Mouse (Mus musculus) frontal cortex, postnatal 25 days (tissue): ENCODE data around the gene Scamp3.
"Not testable (repeated sequence)": the region's sequence is repeated elsewhere in the genome, so short reads cannot be mapped to it uniquely, and the experiment has no call there.

Experiments
- DNase-seq, 2 experiments: peaks; one replicate each; pipeline ENCODE4 v3.0.0; 2022; ENCODE audit warnings: low spot score in 2 of 2

Scamp3 gene

GRCm38 (mm10) chr3:89195979-89196877 is 19.0 kb downstream of the Scamp3 start:
- DNase-seq = peak; percentile 55 to 68

GRCm38 (mm10) chr3:89199839-89200238 is 22.6 kb downstream of the Scamp3 start:
- DNase-seq = no peak

- peak; percentile 78 to 84 for DNase-seq
Measured at GRCm38 (mm10) chr3:89202253-89203141, 25.2 kb downstream of the Scamp3 start, which contains the start of gene Gba. Gba (plus strand) TSS chr3:89202928.

GRCm38 (mm10) chr3:89203142-89203514 is 25.9 kb downstream of the Scamp3 start:
- no peak for DNase-seq

- DNase-seq = no peak
Measured at GRCm38 (mm10) chr3:89206079-89206478, 28.8 kb downstream of the Scamp3 start.

- DNase-seq = no peak
Measured at GRCm38 (mm10) chr3:89206695-89207094, 29.4 kb downstream of the Scamp3 start.

- no peak for DNase-seq
Measured at GRCm38 (mm10) chr3:89208075-89208657, 30.9 kb downstream of the Scamp3 start.

- no peak for DNase-seq
Measured at GRCm38 (mm10) chr3:89208736-89209135, 31.5 kb downstream of the Scamp3 start.

- DNase-seq = no peak
Measured at GRCm38 (mm10) chr3:89209731-89210130, 32.5 kb downstream of the Scamp3 start.

- no peak for DNase-seq
Measured at GRCm38 (mm10) chr3:89210162-89210561, 32.9 kb downstream of the Scamp3 start.

- no peak for DNase-seq
Measured at GRCm38 (mm10) chr3:89210731-89211130, 33.5 kb downstream of the Scamp3 start.

- DNase-seq = peak; percentile 78 to 84
Measured at GRCm38 (mm10) chr3:89213803-89214530, 36.7 kb downstream of the Scamp3 start.

- no peak for DNase-seq
Measured at GRCm38 (mm10) chr3:89214681-89215411, 37.6 kb downstream of the Scamp3 start, which contains the start of gene Thbs3. Thbs3 (plus strand) TSS chr3:89215180.

- DNase-seq = peak; percentile 83
Measured at GRCm38 (mm10) chr3:89215853-89216252, 38.6 kb downstream of the Scamp3 start.

- DNase-seq = not testable (repeated sequence)
Measured at GRCm38 (mm10) chr3:89216407-89216806, 39.1 kb downstream of the Scamp3 start.

GRCm38 (mm10) chr3:89218271-89218670 is 41.0 kb downstream of the Scamp3 start:
- no peak for DNase-seq

- no peak for DNase-seq
Measured at GRCm38 (mm10) chr3:89219546-89219945, 42.3 kb downstream of the Scamp3 start.

GRCm38 (mm10) chr3:89221167-89221566 is 43.9 kb downstream of the Scamp3 start:
- no peak for DNase-seq

- no peak for DNase-seq
Measured at GRCm38 (mm10) chr3:89224796-89225195, 47.5 kb downstream of the Scamp3 start.

GRCm38 (mm10) chr3:89225321-89225815 is 48.1 kb downstream of the Scamp3 start:
- DNase-seq = no peak
